9 mouse cellular contexts compared by ENCODE assay signal in genomic region chr10:61176221-61176790, GRCm38 (mm10). TPM values are rescaled to one million over a fixed set of nuclear protein-coding genes. Genes with fewer than 3 reads are reported as not detected.
A peak's percentile ranks its signal among the peaks of the same experiment; 100 is the strongest.
DNase-seq lines count a peak whose midpoint lies in the region; ATAC-seq and TF ChIP-seq lines count a peak whose summit lies in the region.
"Had no signal": no experiment of that assay in that cellular context is flagged by ENCODE, and none has a peak within 500 bp of the region (broad histone marks: within the 10 kb centered on the region; RNA-seq: fewer than 3 reads in every experiment).

No protein-coding gene starts in this region.

- peak overlapping the region; percentile 18 for H3K4me2 ChIP-seq in liver, embryonic 11.5 days
- H3K4me2 ChIP-seq in liver, postnatal 0 days (ENCODE audit: low read depth, low read length): no peak overlapping the region
- H3K4me2 ChIP-seq in embryonic facial prominence, embryonic 14.5 days (ENCODE audit: low read depth, low read length): peak overlapping the region; percentile 18; the same call in 1 of the 2 replicates
- peak overlapping the region; percentile 35 for H3K4me2 ChIP-seq in limb, embryonic 12.5 days

- ATAC-seq in liver, embryonic 11.5 days (replicated peaks; ENCODE audit: low FRiP score): no peak
- no peak for ATAC-seq in liver, postnatal 0 days
- no peak for ATAC-seq in embryonic facial prominence, embryonic 14.5 days (ENCODE audit: low read depth)
- ATAC-seq in limb, embryonic 12.5 days (ENCODE audit: insufficient number of reproducible peaks, insufficient read depth, low FRiP score, low TSS enrichment, low read depth): no peak

- TF ChIP-seq EP300 in liver, postnatal 0 days (IDR thresholded peaks at IDR 0.05; ENCODE audit: low read depth): no peak

- no peaks in the 10 kb centered on the region for H3K9me3 ChIP-seq in liver, embryonic 11.5 days (ENCODE audit: control insufficient read depth, low read length)
- H3K9me3 ChIP-seq in liver, postnatal 0 days (ENCODE audit: low read length): no peaks in the 10 kb centered on the region
- no peaks in the 10 kb centered on the region for H3K9me3 ChIP-seq in embryonic facial prominence, embryonic 14.5 days (ENCODE audit: control insufficient read depth, low read length)
- H3K9me3 ChIP-seq in limb, embryonic 12.5 days: no peaks in the 10 kb centered on the region

- H3K27ac ChIP-seq in liver, embryonic 11.5 days (ENCODE audit: low read depth, low read length): no peak overlapping the region
- H3K27ac ChIP-seq in liver, postnatal 0 days (ENCODE audit: low read depth): no peak overlapping the region
- no peak overlapping the region for H3K27ac ChIP-seq in embryonic facial prominence, embryonic 14.5 days (replicated peaks; ENCODE audit: low read depth, low read length)
- no peak overlapping the region for H3K27ac ChIP-seq in limb, embryonic 12.5 days

- no peaks in the 10 kb centered on the region for H3K4me1 ChIP-seq in liver, embryonic 11.5 days (replicated peaks; ENCODE audit: control insufficient read depth, insufficient read depth, low read length)
- peaks cover 4% of the 10 kb centered on the region; the same call in 1 of the 2 replicates for H3K4me1 ChIP-seq in liver, postnatal 0 days (ENCODE audit: insufficient read depth)
- H3K4me1 ChIP-seq in embryonic facial prominence, embryonic 14.5 days (ENCODE audit: control insufficient read depth, insufficient read depth, low read length): peaks cover 4% of the 10 kb centered on the region; the same call in 1 of the 2 replicates
- peaks cover 4% of the 10 kb centered on the region for H3K4me1 ChIP-seq in limb, embryonic 12.5 days (replicated peaks)

- WGBS in liver, embryonic 11.5 days: 49% methylated on average over 7 of the region's 7 CpGs
- WGBS in liver, postnatal 0 days (ENCODE audit: insufficient replicate concordance): 50% methylated on average over 7 of the region's 7 CpGs
- WGBS in embryonic facial prominence, embryonic 14.5 days: 50% methylated on average over 7 of the region's 7 CpGs
- WGBS in limb, embryonic 12.5 days: 42% methylated on average over 7 of the region's 7 CpGs

- no peak for TF ChIP-seq CTCF in liver, postnatal 0 days (IDR thresholded peaks at IDR 0.05; ENCODE audit: low read depth)

- no peaks in the 10 kb centered on the region for H3K36me3 ChIP-seq in liver, embryonic 11.5 days (ENCODE audit: control insufficient read depth, insufficient read depth, low read length)
- H3K36me3 ChIP-seq in liver, postnatal 0 days (replicated peaks; ENCODE audit: insufficient read depth, low read length): no peaks in the 10 kb centered on the region
- H3K36me3 ChIP-seq in embryonic facial prominence, embryonic 14.5 days (ENCODE audit: control insufficient read depth, insufficient read depth, low read length): no peaks in the 10 kb centered on the region
- no peaks in the 10 kb centered on the region for H3K36me3 ChIP-seq in limb, embryonic 12.5 days

- no peak overlapping the region for H3K4me3 ChIP-seq in liver, embryonic 11.5 days (ENCODE audit: low read depth, low read length)
- no peak overlapping the region for H3K4me3 ChIP-seq in liver, postnatal 0 days (ENCODE audit: low read depth, low read length)
- H3K4me3 ChIP-seq in embryonic facial prominence, embryonic 14.5 days (ENCODE audit: low read depth, low read length): no peak overlapping the region
- 0 out of 2 replicates have a peak overlapping the region, but pooled peaks have one; percentile 7 for H3K4me3 ChIP-seq in limb, embryonic 12.5 days (replicated peaks)

- peaks cover 15% of the 10 kb centered on the region; the same call in 1 of the 2 replicates for H3K27me3 ChIP-seq in liver, embryonic 11.5 days (replicated peaks; ENCODE audit: control insufficient read depth, insufficient read depth, low read length)
- H3K27me3 ChIP-seq in liver, postnatal 0 days (ENCODE audit: insufficient read depth, low read length): peaks cover 18% of the 10 kb centered on the region; the same call in 1 of the 2 replicates
- no peaks in the 10 kb centered on the region; the same call in 1 of the 2 replicates for H3K27me3 ChIP-seq in embryonic facial prominence, embryonic 14.5 days (replicated peaks; ENCODE audit: control insufficient read depth, insufficient read depth, low read length)
- peaks cover 29% of the 10 kb centered on the region for H3K27me3 ChIP-seq in limb, embryonic 12.5 days

- no peak for DNase-seq in liver, embryonic 11.5 days (ENCODE audit: low spot score)
- DNase-seq in liver, postnatal 0 days: no peak
- DNase-seq in cerebellum, adult 9-10 months: peak; percentile 70
- DNase-seq in embryonic facial prominence, embryonic 14.5 days (ENCODE audit: low spot score): no peak
- DNase-seq in thymus, postnatal 14 days: no peak
- no peak for DNase-seq in layer of hippocampus, postnatal 25 days (ENCODE audit: extremely low spot score in 1 of 2, low spot score in 1 of 2)

- H3K9ac ChIP-seq in liver, embryonic 11.5 days (ENCODE audit: low read depth, low read length): no peak overlapping the region
- no peak overlapping the region for H3K9ac ChIP-seq in liver, postnatal 0 days (replicated peaks)
- no peak overlapping the region for H3K9ac ChIP-seq in embryonic facial prominence, embryonic 14.5 days (ENCODE audit: low read depth, low read length)
- H3K9ac ChIP-seq in limb, embryonic 12.5 days (replicated peaks): no peak overlapping the region

RNA-seq across cellular contexts. Expression of gene Tbata, which starts 4.6 kb away (rescaled TPM):
- not detected in 2 replicates for polyA plus RNA-seq in liver, embryonic 11.5 days (2014; fragmentation: Nextera tagmentation; extraction: Ambion mirVana)
- polyA plus RNA-seq in liver, postnatal 0 days (2015; fragmentation: Nextera tagmentation; extraction: Ambion mirVana): not detected in 2 replicates
- 0.29 and 1.2 TPM in 2 replicates for polyA plus RNA-seq in embryonic facial prominence, embryonic 14.5 days (2014; fragmentation: Nextera tagmentation; extraction: Ambion mirVana)
- not detected in 2 replicates for polyA plus RNA-seq in limb, embryonic 12.5 days (2016; fragmentation: Nextera tagmentation; extraction: Ambion mirVana)
- 10 to 100 TPM in 1 of 2 experiments, 1 to 10 TPM in 1; 9.6 to 16.1 TPM for total RNA-seq in layer of hippocampus, postnatal 25 days (2021)
- total RNA-seq: hematopoietic stem cell, adult 5-6 weeks had no signal
- polyA plus RNA-seq: spleen, adult 2 months had no signal

RNA-seq across cellular contexts. Expression of gene Sgpl1, which starts 28.8 kb away (rescaled TPM):
- 32.0 and 32.1 TPM in 2 replicates for polyA plus RNA-seq in liver, embryonic 11.5 days (2014; fragmentation: Nextera tagmentation; extraction: Ambion mirVana)
- 16.2 and 16.9 TPM in 2 replicates for polyA plus RNA-seq in liver, postnatal 0 days (2015; fragmentation: Nextera tagmentation; extraction: Ambion mirVana)
- polyA plus RNA-seq in embryonic facial prominence, embryonic 14.5 days (2014; fragmentation: Nextera tagmentation; extraction: Ambion mirVana): 64.3 and 73.8 TPM in 2 replicates
- 92.3 and 101 TPM in 2 replicates for polyA plus RNA-seq in limb, embryonic 12.5 days (2016; fragmentation: Nextera tagmentation; extraction: Ambion mirVana)
- total RNA-seq in layer of hippocampus, postnatal 25 days (2021): 10 to 100 TPM; 18.0 to 22.1 TPM
